Mouse (Mus musculus): ENCODE measurements around the gene Olfr633.

GRCm38 (mm10) chr7:103910047-103910446 is 34.2 kb upstream of the Olfr633 start:
- no peak for TF ChIP-seq CTCF (IDR thresholded peaks at IDR 0.05; ENCODE audit: low read depth)
- TF ChIP-seq EP300 (IDR thresholded peaks at IDR 0.05; ENCODE audit: low read depth): peak; percentile 99

All from liver, postnatal 0 days (tissue).